Mouse (Mus musculus) neural tube, embryonic 13.5 days (tissue): ENCODE data around the gene Jag2. TPM values are rescaled to one million over a fixed set of nuclear protein-coding genes. Genes with fewer than 3 reads are reported as not detected.

Experiments
- ATAC-seq: fragments of 200-750 bp; cut with Nextera tagmentation; 2 replicates; pipeline ENCODE4 v1.8.0; 2017; ENCODE audit warnings: low read depth, mild to moderate bottlenecking, moderate TSS enrichment, moderate library complexity
- H3K27ac ChIP-seq: fragments of 300-500 bp; sonication (generic); replicated peaks from 2 replicates; pipeline ENCODE4 v1.5.1; 2015; ENCODE audit warnings: moderate library complexity, mild to moderate bottlenecking, inconsistent platforms
- H3K27me3 ChIP-seq: fragments of 300-500 bp; sonication (generic); 2 replicates; pipeline ENCODE4 v1.6.1; 2015; ENCODE audit warnings: mild to moderate bottlenecking, inconsistent platforms
- H3K36me3 ChIP-seq: fragments of 300-500 bp; sonication (generic); 2 replicates; pipeline ENCODE4 v1.6.1; 2015; ENCODE audit warnings: mild to moderate bottlenecking, inconsistent platforms
- H3K4me1 ChIP-seq: fragments of 300-500 bp; sonication (generic); replicated peaks from 2 replicates; pipeline ENCODE4 v1.6.1; 2015; ENCODE audit warnings: inconsistent platforms
- H3K4me2 ChIP-seq: fragments of 300-500 bp; sonication (generic); 2 replicates; pipeline ENCODE4 v1.6.1; 2015; ENCODE audit warnings: inconsistent platforms, mild to moderate bottlenecking, moderate library complexity
- H3K4me3 ChIP-seq: fragments of 300-500 bp; sonication (generic); 2 replicates; pipeline ENCODE4 v1.5.1; 2015; ENCODE audit warnings: mild to moderate bottlenecking, inconsistent platforms
- H3K9ac ChIP-seq: fragments of 300-500 bp; sonication (generic); 2 replicates; pipeline ENCODE4 v1.6.1; 2015; ENCODE audit warnings: moderate library complexity, mild to moderate bottlenecking, inconsistent platforms
- H3K9me3 ChIP-seq: fragments of 300-500 bp; sonication (generic); 2 replicates; pipeline ENCODE4 v1.6.1; 2016; ENCODE audit warnings: inconsistent platforms
- WGBS: fragments of 180-500 bp; shearing (Covaris S2); methylation state at CpG from one replicate; pipeline ENCODE4 v1.1.7; 2015; 5-methylcytosine and 5-hydroxymethylcytosine counted together
- polyA plus RNA-seq: library from polyadenylated mRNA; unstranded; fragments of >200 nt; fragmentation: Nextera tagmentation; extraction: Ambion mirVana; gene quantifications from 2 replicates; pipeline ENCODE4 v1.2.1, GENCODE M21; 2015

Jag2 gene
- polyA plus RNA-seq, 1 experiment from 2014 or later = 8.6 TPM

DNA sequence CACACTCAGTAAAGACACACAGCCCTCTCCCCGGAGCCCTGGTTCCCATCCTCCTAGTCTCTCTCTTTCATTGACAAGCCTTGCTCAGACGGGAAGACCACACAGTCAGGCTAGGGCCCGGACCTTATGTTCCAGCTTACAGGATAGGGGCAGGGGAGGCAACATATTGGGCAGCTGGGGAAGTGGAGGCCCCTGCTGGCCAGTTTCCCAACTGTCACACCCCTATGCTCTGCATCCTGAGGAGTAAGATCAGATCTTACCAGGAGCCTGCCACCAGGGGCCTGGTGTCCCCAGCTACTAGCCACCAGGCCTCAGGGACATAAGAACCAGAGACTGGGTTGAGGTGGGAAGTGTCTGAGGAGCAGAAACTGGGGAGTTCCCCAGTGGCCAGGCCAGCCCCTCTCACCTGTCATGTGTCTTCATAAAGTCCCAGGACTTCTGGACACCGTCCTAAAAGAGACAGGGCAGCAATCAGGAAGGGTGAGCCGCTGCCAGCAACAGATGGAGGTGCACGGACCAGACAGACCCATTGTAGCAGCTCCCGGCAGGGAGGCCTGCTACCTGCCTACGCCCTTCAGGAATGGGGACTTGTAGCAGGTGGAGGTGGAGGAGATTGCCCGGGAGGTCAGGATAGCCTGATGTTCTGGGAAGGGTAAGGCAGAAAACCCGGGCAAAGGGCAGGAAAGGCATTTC lies 9.4 kb upstream of the Jag2 start:
- H3K27me3 ChIP-seq = no peaks in the 10 kb centered on the region
- H3K36me3 ChIP-seq = no peaks in the 10 kb centered on the region
- ATAC-seq = no peak
- no peak overlapping the region for H3K4me3 ChIP-seq
- no peaks in the 10 kb centered on the region for H3K9me3 ChIP-seq
- no peak overlapping the region for H3K4me2 ChIP-seq
- peaks cover 45% of the 10 kb centered on the region for H3K4me1 ChIP-seq
- H3K9ac ChIP-seq = peak overlapping the region; percentile 41; the same call in 1 of the 2 replicates
- 65% methylated on average over 10 of the region's 10 CpGs for WGBS
- no peak overlapping the region for H3K27ac ChIP-seq

DNA sequence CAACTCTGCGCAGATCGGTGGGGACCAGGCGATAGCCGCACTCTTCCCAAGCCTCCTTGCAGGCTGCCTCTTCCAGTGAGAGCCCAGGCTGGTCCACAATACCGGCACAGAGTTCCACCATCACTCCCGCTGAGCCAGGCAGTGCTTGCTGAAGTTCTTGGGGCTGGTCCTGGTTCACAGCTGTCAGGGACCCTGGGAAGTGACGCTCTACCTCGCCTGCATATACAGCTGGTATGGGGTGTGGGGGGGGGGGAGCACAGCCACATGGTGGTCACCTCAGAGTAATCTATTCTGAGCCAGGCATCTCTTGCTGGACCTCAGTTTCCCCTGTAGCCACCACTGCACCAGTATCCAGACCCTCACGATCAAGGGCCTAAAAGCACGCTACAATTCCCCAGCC lies 8.8 kb upstream of the Jag2 start:
- Histone ChIP-seq H3K4me3 (no peak overlapping the region), H3K4me1 (peaks cover 45% of the 10 kb centered on the region), H3K9ac (0 out of 2 replicates have a peak overlapping the region, but pooled peaks have one; percentile 34), H3K27me3 (no peaks in the 10 kb centered on the region), H3K27ac (no peak overlapping the region), H3K36me3 (no peaks in the 10 kb centered on the region), H3K9me3 (no peaks in the 10 kb centered on the region), H3K4me2 (no peak overlapping the region)
- no peak for ATAC-seq
- WGBS = 85% methylated on average over 10 of the region's 10 CpGs

DNA sequence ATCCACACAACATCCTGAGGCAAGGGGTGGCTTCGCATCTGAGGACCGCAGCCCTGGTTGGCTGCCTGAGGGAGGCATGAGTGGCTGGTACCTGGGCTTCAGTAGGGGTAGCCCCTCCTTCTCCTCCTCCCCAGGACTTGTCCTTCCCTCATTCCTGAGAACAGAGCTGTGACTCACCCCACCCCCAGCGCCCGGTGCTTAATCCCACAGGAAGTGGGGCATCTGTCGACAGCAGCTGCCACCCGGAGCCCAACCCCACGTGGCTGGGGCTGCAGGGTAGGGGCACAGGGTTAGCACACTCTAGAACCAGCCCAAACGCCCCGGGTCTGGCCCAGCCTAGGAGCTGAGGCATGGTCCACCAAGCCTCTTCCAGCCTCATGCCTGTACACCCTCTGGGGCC lies 8.3 kb upstream of the Jag2 start:
- Histone ChIP-seq H3K4me1 (peaks cover 45% of the 10 kb centered on the region), H3K27ac (no peak overlapping the region), H3K9me3 (no peaks in the 10 kb centered on the region), H3K9ac (0 out of 2 replicates have a peak overlapping the region, but pooled peaks have one; percentile 34), H3K4me2 (no peak overlapping the region), H3K27me3 (no peaks in the 10 kb centered on the region), H3K36me3 (no peaks in the 10 kb centered on the region), H3K4me3 (no peak overlapping the region)
- 49% methylated on average over 9 of the region's 9 CpGs for WGBS
- ATAC-seq = no peak

DNA sequence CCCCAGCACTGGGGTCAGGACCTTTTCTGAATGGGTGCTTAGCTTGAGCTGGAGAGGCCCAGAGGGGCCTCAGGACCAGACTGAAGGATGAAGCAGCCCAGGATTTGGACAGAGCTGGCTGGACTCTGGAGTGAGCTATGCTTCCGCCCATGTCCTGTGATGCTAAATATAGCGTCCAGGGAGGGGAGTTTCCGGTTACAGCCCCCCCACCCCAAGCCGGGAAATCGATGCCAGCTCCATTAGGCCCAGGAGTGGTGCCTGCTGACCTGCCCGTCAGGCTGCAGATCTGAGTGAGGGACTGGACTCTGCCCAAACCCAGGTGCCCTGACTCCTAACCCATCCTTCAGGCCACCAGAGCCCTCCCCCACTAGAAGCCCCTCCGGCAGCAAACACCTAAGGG lies 3.1 kb upstream of the Jag2 start:
- no peak for ATAC-seq
- Histone ChIP-seq H3K4me3 (no peak overlapping the region), H3K4me1 (peaks cover 27% of the 10 kb centered on the region), H3K36me3 (no peaks in the 10 kb centered on the region), H3K4me2 (no peak overlapping the region), H3K9ac (no peak overlapping the region), H3K27ac (no peak overlapping the region), H3K27me3 (peaks cover 43% of the 10 kb centered on the region), H3K9me3 (no peaks in the 10 kb centered on the region)
- 72% methylated on average over 7 of the region's 7 CpGs for WGBS

DNA sequence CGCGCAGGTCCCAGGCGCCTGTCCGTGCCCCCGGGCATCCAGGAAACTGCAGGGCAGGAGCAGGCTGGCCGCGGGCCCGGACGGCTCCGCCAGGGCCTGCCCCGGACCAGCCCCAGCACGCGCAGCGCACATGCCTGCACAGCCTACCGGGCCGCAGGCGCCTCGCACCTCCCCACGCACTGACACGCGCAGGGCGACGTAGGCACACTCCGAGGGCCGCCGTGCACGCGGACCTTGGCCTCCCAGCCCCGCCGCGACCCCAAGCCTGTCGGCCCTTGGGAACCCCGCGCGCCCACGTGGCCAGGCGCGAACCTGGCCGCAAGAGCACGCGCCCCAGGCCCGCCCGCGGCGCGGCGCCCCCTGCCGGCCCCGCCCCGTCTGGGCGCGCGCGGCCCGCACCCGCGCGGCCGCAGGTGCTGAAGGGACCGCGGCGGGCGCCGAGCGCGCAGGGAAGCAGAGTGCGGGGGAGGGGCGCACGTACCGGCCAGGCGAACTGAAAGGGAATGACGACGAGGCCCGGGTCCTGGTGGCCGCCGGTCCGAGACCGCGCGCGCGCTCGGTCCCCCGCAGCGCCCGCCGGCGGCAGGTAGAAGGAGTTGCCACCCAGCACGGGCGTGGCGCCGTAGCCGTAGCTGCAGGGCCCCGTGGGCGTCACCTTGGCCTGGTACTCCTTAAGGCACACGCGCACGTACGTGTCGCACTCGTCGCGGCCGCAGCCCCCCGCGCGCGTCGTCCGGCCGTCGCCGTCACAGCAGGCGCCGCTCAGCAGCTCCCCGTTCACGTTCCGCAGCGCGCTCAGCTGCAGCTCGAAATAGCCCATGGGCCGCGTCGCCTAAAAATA lies 955 bp downstream of the Jag2 start:
- H3K4me2 ChIP-seq = peak overlapping the region; percentile 81
- peak overlapping the region; percentile 68 for H3K4me3 ChIP-seq
- H3K9me3 ChIP-seq = no peaks in the 10 kb centered on the region
- peaks cover 51% of the 10 kb centered on the region for H3K27me3 ChIP-seq
- under 1% methylated on average over 113 of the region's 124 CpGs for WGBS
- peaks cover 50% of the 10 kb centered on the region for H3K4me1 ChIP-seq
- no peaks in the 10 kb centered on the region for H3K36me3 ChIP-seq
- H3K9ac ChIP-seq = peak overlapping the region; percentile 83
- H3K27ac ChIP-seq = peak overlapping the region; percentile 91
- peak; percentile 67 for ATAC-seq

DNA sequence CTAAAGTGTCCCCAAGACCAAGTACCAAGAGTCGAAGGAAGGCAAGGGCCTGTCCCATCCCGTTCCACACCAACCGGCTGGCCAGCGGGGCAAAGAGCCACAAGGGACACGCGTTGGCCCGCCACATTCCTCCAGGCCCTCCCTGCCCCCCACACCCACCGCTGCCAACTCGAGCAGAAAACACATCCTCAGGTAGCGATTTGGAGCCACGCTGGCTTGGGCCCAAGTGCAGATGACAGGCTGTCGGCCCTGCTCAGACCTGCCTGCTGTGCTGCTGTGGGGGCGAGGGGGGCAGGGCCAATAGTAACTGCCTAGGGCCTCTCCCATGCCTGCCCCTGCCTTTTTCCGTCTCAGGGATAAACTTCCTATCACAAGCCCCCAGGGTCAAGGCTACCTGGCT lies 2.3 kb downstream of the Jag2 start:
- Histone ChIP-seq H3K9me3 (no peaks in the 10 kb centered on the region), H3K9ac (peak overlapping the region; percentile 83), H3K4me3 (peak overlapping the region; percentile 68; the same call in 1 of the 2 replicates), H3K27ac (no peak overlapping the region), H3K4me2 (peak overlapping the region; percentile 81), H3K27me3 (peaks cover 51% of the 10 kb centered on the region), H3K4me1 (peaks cover 64% of the 10 kb centered on the region), H3K36me3 (no peaks in the 10 kb centered on the region)
- 73% methylated on average over 14 of the region's 14 CpGs for WGBS
- ATAC-seq = no peak

DNA sequence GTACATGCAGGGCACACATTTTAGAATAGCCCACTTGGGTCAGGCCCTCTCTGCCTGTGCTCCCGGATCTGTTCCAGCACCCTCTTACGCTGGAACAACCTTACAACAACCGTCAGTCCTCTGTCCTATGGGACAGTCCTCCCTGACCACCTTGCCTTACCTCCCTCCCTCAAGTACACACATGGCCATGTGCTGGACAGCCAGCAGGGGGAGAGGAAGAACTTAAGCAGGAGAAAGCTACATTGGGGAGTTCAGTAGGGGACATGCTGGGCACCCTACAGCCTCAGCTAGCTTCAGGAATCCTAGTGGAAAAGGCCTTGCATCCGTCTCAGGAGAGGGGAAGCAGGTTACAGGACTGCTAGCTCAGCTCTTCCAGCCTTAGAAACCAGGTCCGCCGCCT lies 3.6 kb downstream of the Jag2 start:
- Histone ChIP-seq H3K9ac (peak overlapping the region; percentile 52; the same call in 1 of the 2 replicates), H3K27ac (no peak overlapping the region), H3K9me3 (no peaks in the 10 kb centered on the region), H3K4me3 (no peak overlapping the region), H3K27me3 (peaks cover 41% of the 10 kb centered on the region), H3K4me1 (peaks cover 75% of the 10 kb centered on the region), H3K4me2 (no peak overlapping the region), H3K36me3 (no peaks in the 10 kb centered on the region)
- no peak for ATAC-seq
- 81% methylated on average over 6 of the region's 6 CpGs for WGBS

DNA sequence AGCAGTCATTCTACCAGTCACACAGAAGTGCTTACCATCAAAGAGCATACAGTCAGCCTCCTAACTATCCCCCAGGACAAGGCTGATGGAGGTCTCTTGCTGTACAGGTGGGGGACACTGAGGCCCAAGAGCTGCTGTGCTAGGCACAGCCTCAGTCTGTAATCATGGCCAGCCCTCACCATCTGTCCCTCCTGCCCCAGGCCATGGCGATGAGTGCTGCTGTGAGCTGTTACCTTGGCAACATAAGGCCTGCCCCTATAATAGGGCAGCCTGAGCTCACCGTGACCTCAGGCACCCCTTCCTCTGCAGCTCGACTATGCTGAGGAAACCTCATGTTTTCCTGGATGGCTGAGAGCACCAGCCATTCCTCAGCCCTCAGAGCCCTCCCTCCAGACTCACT lies 7.0 kb downstream of the Jag2 start:
- no peak overlapping the region for H3K4me2 ChIP-seq
- peaks cover 7% of the 10 kb centered on the region for H3K27me3 ChIP-seq
- no peak overlapping the region for H3K4me3 ChIP-seq
- no peaks in the 10 kb centered on the region for H3K9me3 ChIP-seq
- peaks cover 61% of the 10 kb centered on the region for H3K4me1 ChIP-seq
- peaks cover 5% of the 10 kb centered on the region; the same call in 1 of the 2 replicates for H3K36me3 ChIP-seq
- WGBS = 6% methylated on average over 3 of the region's 3 CpGs
- H3K9ac ChIP-seq = 0 out of 2 replicates have a peak overlapping the region, but pooled peaks have one; percentile 12
- no peak overlapping the region for H3K27ac ChIP-seq
- 0 out of 2 replicates have a peak, but pooled peaks have one; percentile 29 for ATAC-seq

DNA sequence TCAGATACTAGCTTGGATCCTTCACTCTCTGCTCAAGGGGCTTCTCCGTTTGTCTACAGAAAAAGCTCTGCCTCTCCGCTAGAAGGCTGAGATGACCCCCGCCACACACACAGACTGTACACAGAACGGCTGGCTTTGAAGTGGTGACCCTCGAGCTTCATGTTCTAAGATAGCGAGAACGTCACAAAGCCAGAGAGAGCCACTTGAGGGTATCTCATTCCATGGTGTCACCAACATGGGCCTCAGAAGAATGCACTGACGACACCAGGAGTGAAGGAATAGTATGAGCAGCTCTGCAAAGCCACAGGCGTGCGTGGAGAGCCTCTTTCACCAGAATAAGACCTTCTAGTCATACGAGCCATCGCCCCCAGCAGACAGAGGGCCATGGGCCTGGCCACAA lies 8.1 kb downstream of the Jag2 start:
- no peak for ATAC-seq
- H3K36me3 ChIP-seq = peaks cover 10% of the 10 kb centered on the region; the same call in 1 of the 2 replicates
- no peak overlapping the region for H3K4me2 ChIP-seq
- no peaks in the 10 kb centered on the region for H3K9me3 ChIP-seq
- no peaks in the 10 kb centered on the region for H3K27me3 ChIP-seq
- 88% methylated on average over 12 of the region's 12 CpGs for WGBS
- no peak overlapping the region for H3K27ac ChIP-seq
- H3K4me3 ChIP-seq = no peak overlapping the region
- no peak overlapping the region for H3K9ac ChIP-seq
- peaks cover 60% of the 10 kb centered on the region for H3K4me1 ChIP-seq

DNA sequence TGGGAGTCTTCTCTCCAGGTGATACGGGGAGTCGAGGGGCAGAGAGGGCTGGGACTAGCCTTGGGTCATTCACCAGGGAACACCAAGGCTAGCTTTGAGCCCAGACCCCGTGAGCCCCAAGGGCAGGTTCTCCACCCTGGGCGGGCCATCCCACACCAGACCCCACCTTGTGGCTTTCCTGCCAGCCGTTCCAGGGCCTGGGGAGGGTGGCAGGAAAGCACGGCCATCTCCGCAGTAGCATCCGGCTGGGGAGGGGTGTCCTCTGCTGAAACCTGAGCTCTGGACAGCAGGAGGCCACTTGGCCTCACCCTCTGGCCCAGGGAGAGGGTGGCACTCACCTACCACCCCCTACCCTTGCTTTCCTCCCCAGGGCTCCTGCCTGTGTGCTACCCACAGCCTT lies 11.7 kb downstream of the Jag2 start:
- no peak overlapping the region for H3K4me3 ChIP-seq
- no peaks in the 10 kb centered on the region for H3K9me3 ChIP-seq
- no peak for ATAC-seq
- no peaks in the 10 kb centered on the region for H3K27me3 ChIP-seq
- H3K36me3 ChIP-seq = peaks cover 39% of the 10 kb centered on the region
- H3K4me1 ChIP-seq = peaks cover 59% of the 10 kb centered on the region
- H3K27ac ChIP-seq = no peak overlapping the region
- no peak overlapping the region for H3K4me2 ChIP-seq
- 58% methylated on average over 8 of the region's 8 CpGs for WGBS
- no peak overlapping the region for H3K9ac ChIP-seq

DNA sequence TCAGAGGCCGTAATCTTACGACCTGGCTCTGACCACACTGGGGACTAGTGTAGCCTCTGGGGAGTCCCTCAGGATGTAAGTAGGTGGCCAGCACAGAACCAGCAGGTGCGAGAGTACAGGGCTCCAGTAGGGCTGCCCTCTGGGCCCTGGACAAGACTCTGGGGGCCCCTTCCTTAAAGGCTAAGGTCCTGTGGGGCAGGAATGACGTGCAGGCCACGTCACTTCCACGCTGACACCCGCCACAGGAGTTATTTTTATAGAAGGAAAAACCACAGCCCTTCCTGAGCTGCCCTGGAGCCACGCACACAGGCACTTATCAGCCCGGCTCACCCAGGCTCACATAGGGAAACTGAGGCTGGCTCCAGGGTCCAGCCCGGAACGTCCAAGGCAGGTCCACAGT lies 12.1 kb downstream of the Jag2 start:
- Histone ChIP-seq H3K27ac (no peak overlapping the region), H3K4me1 (peaks cover 55% of the 10 kb centered on the region), H3K9me3 (no peaks in the 10 kb centered on the region), H3K4me2 (no peak overlapping the region), H3K9ac (no peak overlapping the region), H3K27me3 (no peaks in the 10 kb centered on the region), H3K4me3 (no peak overlapping the region), H3K36me3 (peaks cover 43% of the 10 kb centered on the region)
- 79% methylated on average over 11 of the region's 11 CpGs for WGBS
- no peak for ATAC-seq

DNA sequence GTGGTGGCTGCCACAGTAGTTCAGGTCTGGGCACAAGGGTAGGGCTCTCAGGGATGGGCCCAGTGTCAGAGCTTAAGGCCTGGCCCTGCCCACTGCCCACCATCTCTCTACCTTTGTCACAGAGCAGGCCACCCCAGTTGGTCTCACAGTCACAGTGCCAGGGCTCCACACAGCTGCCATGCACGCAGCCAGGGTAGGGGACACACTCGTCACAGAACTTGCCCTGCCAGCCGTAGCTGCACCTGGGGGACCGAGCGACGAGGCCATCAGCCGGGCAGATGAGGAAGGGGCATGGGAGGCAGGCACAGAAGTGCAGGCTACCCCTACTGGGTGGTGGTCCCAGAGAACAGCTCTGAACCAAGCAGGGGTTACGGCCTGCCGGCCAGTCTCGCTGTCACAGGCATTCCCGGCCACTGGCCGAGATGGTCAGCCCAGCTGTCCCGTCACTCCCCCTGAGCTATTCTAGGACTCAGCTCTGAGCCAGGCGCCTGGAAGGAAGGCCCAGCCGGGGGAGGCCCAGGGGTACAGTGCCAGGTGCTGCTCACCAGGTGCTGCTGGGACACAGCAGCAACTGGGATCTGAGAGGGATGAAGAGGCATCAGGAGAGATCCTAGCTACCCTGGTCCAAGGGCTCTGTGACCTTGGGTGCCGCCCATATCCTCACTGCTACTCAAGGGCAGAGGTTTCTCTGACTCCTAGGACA lies 12.7 kb downstream of the Jag2 start:
- ATAC-seq = no peak
- no peak overlapping the region for H3K27ac ChIP-seq
- no peak overlapping the region for H3K4me3 ChIP-seq
- no peaks in the 10 kb centered on the region for H3K9me3 ChIP-seq
- no peak overlapping the region for H3K9ac ChIP-seq
- H3K4me1 ChIP-seq = peaks cover 48% of the 10 kb centered on the region
- no peak overlapping the region for H3K4me2 ChIP-seq
- no peaks in the 10 kb centered on the region for H3K27me3 ChIP-seq
- WGBS = 80% methylated on average over 16 of the region's 16 CpGs
- peaks cover 49% of the 10 kb centered on the region for H3K36me3 ChIP-seq
